Mouse (Mus musculus) T-helper 17 cell (primary cell): Measurements from ENCODE around the gene Nexn.

ENCODE experiments used
- in situ Hi-C, 2 experiments: fragments of 300-600 bp; cut with MboI, MseI; formaldehyde crosslinking; loops; 1 replicate in 1 of 2; 2 replicates in 1 of 2; pipeline ENCODE4 v1.15.1; 2025; ENCODE audit warnings: high pct_unique_total_duplicates in 2 of 2

Nexn gene

GRCm38 (mm10) chr3:152239592-152239991 lies 26.6 kb downstream of the Nexn start:
- in situ Hi-C loops: no loop called here

GRCm38 (mm10) chr3:152238836-152239235 lies 27.3 kb downstream of the Nexn start:
- in situ Hi-C loops: no loop called here

- in situ Hi-C loops: no loop called here
Measured at GRCm38 (mm10) chr3:152235805-152236204, 30.3 kb downstream of the Nexn start.

GRCm38 (mm10) chr3:152235238-152235637 lies 30.9 kb downstream of the Nexn start:
- in situ Hi-C loops: no loop called here

GRCm38 (mm10) chr3:152231333-152232100 lies 34.6 kb downstream of the Nexn start:
- in situ Hi-C loops: no loop called here

- in situ Hi-C loops: loop anchor here (10.0 kb wide), 1 partner anchor 114 kb away; no protein-coding TSS in a partner anchor
Measured at GRCm38 (mm10) chr3:152229271-152229670, 36.9 kb downstream of the Nexn start.

GRCm38 (mm10) chr3:152228843-152229242 lies 37.3 kb downstream of the Nexn start:
- in situ Hi-C loops: loop anchor here (10.0 kb wide), 1 partner anchor 114 kb away; no protein-coding TSS in a partner anchor

- in situ Hi-C loops: loop anchor here (10.0 kb wide), 1 partner anchor 111 kb away; no protein-coding TSS in a partner anchor
Measured at GRCm38 (mm10) chr3:152225906-152226305, 40.2 kb downstream of the Nexn start.

GRCm38 (mm10) chr3:152224918-152225317 lies 41.2 kb downstream of the Nexn start:
- in situ Hi-C loops: loop anchor here (10.0 to 25.0 kb wide), 2 partner anchors 110 to 1687 kb away; partner anchors contain the start of genes Msh4 (in 1 of the 2) and Rabggtb (in 1 of the 2)

- in situ Hi-C loops: loop anchor here (10.0 to 25.0 kb wide), 2 partner anchors 1699 to 1701 kb away; partner anchors contain the start of genes Rabggtb (in 2 of the 2) and Msh4 (in 1 of the 2)
Measured at GRCm38 (mm10) chr3:152213416-152213815, 52.7 kb downstream of the Nexn start.

GRCm38 (mm10) chr3:152211731-152212279 lies 54.3 kb downstream of the Nexn start:
- in situ Hi-C loops: loop anchor here (10.0 to 25.0 kb wide), 2 partner anchors 1700 to 1703 kb away; partner anchors contain the start of genes Rabggtb (in 2 of the 2) and Msh4 (in 1 of the 2)

GRCm38 (mm10) chr3:152210728-152211391 lies 55.3 kb downstream of the Nexn start:
- in situ Hi-C loops: loop anchor here (10.0 to 25.0 kb wide), 2 partner anchors 1701 to 1704 kb away; partner anchors contain the start of genes Rabggtb (in 2 of the 2) and Msh4 (in 1 of the 2)

GRCm38 (mm10) chr3:152209967-152210634 lies 56.0 kb downstream of the Nexn start, which contains the start of the genes Dnajb4 and Fubp1:
Dnajb4 (minus strand) TSS chr3:152210302.
Fubp1 (plus strand) TSS chr3:152210422.
- in situ Hi-C loops: loop anchor here (10.0 to 25.0 kb wide), 2 partner anchors 1702 to 1705 kb away; partner anchors contain the start of genes Rabggtb (in 2 of the 2) and Msh4 (in 1 of the 2)

GRCm38 (mm10) chr3:152209177-152209966 lies 56.8 kb downstream of the Nexn start:
- in situ Hi-C loops: loop anchor here in 1 of 2 experiments (25.0 kb wide), 1 partner anchor 1703 kb away; the partner anchor contains the start of genes Msh4 and Rabggtb

- in situ Hi-C loops: loop anchor here in 1 of 2 experiments (25.0 kb wide), 1 partner anchor 1704 kb away; the partner anchor contains the start of genes Msh4 and Rabggtb
Measured at GRCm38 (mm10) chr3:152208096-152208885, 57.9 kb downstream of the Nexn start.

GRCm38 (mm10) chr3:152207156-152207555 lies 59.0 kb downstream of the Nexn start:
- in situ Hi-C loops: loop anchor here in 1 of 2 experiments (25.0 kb wide), 1 partner anchor 1705 kb away; the partner anchor contains the start of genes Msh4 and Rabggtb

GRCm38 (mm10) chr3:152204577-152204976 lies 61.6 kb downstream of the Nexn start:
- in situ Hi-C loops: loop anchor here in 1 of 2 experiments (25.0 kb wide), 1 partner anchor 1708 kb away; the partner anchor contains the start of genes Msh4 and Rabggtb

- in situ Hi-C loops: loop anchor here in 1 of 2 experiments (25.0 kb wide), 1 partner anchor 1708 kb away; the partner anchor contains the start of genes Msh4 and Rabggtb
Measured at GRCm38 (mm10) chr3:152203996-152204395, 62.2 kb downstream of the Nexn start.
